Mouse (Mus musculus) spleen, adult 2 months (tissue): ENCODE measurements around the gene Gm5460. TPM values are rescaled to one million over a fixed set of nuclear protein-coding genes. Genes with fewer than 3 reads are reported as not detected.
A peak's percentile ranks its signal among the peaks of the same experiment; 100 is the strongest.

Experiments
- DNase-seq, 2 experiments: peaks; one replicate each; pipeline versions ENCODE4 v3.0.0 to v3.0.0-alpha.2; 2012 to 2021; ENCODE audit warnings: low spot score in 2 of 2, low read depth in 1 of 2
- H3K27ac ChIP-seq: fragments of 200-500 bp; 2 replicates; pipeline ENCODE4 v1.5.1; 2012; ENCODE audit warnings: low read length, inconsistent platforms; ENCODE audit not compliant: insufficient read depth
- H3K27me3 ChIP-seq: fragments of 200-500 bp; 2 replicates; pipeline ENCODE4 v1.6.1; 2012; ENCODE audit warnings: mild to moderate bottlenecking, moderate library complexity, low read length, inconsistent platforms; ENCODE audit not compliant: control insufficient read depth, insufficient read depth
- H3K36me3 ChIP-seq: fragments of 200-500 bp; 2 replicates; pipeline ENCODE4 v1.6.1; 2012; ENCODE audit warnings: mild to moderate bottlenecking, low read length, inconsistent platforms; ENCODE audit not compliant: control insufficient read depth, insufficient read depth
- H3K4me1 ChIP-seq: fragments of 200-500 bp; 2 replicates; pipeline ENCODE4 v1.6.1; 2011; ENCODE audit warnings: inconsistent platforms; ENCODE audit not compliant: control insufficient read depth, insufficient read depth, insufficient read length
- H3K4me3 ChIP-seq: fragments of 200-500 bp; 2 replicates; pipeline ENCODE4 v1.5.1; 2011; ENCODE audit warnings: mild to moderate bottlenecking, inconsistent platforms; ENCODE audit not compliant: insufficient read depth, insufficient read length; ENCODE audit errors: extremely low read depth
- CTCF ChIP-seq: fragments of 200-500 bp; IDR thresholded peaks from 2 replicates; pipeline ENCODE4 v1.5.1; 2011; ENCODE audit warnings: mild to moderate bottlenecking, inconsistent platforms; ENCODE audit not compliant: insufficient read depth, insufficient read length, insufficient replicate concordance; ENCODE audit errors: extremely low read depth
- POLR2A ChIP-seq: fragments of 200-500 bp; IDR thresholded peaks from 2 replicates; pipeline ENCODE4 v1.6.1; 2011; ENCODE audit warnings: low read depth, low read length, inconsistent platforms
- WGBS: fragments of 180-500 bp; shearing (Covaris S2); methylation state at CpG from one replicate; pipeline ENCODE4 v1.1.7; 2018; 5-methylcytosine and 5-hydroxymethylcytosine counted together
- polyA plus RNA-seq: library from polyadenylated mRNA; depleted of rRNA; stranded (reverse); fragments of >200 nt; gene quantifications from 2 replicates; pipeline ENCODE4 v1.2.3, GENCODE M21; 2012

Gm5460 gene
- polyA plus RNA-seq, 1 experiment = not detected

GRCm38 (mm10) chr14:34071665-34072064, 55.1 kb downstream of the Gm5460 start:
- no peak for DNase-seq
- Histone ChIP-seq H3K27me3 (no peaks in the 10 kb centered on the region), H3K4me3 (no peak overlapping the region), H3K4me1 (no peaks in the 10 kb centered on the region), H3K36me3 (no peaks in the 10 kb centered on the region), H3K27ac (no peak overlapping the region)
- TF ChIP-seq CTCF (no peak), POLR2A (no peak)
- 82% methylated on average over 6 of the region's 6 CpGs for WGBS

GRCm38 (mm10) chr14:34075346-34075745, 58.8 kb downstream of the Gm5460 start:
- no peak for DNase-seq
- Histone ChIP-seq H3K36me3 (no peaks in the 10 kb centered on the region), H3K27ac (no peak overlapping the region), H3K4me3 (no peak overlapping the region), H3K27me3 (no peaks in the 10 kb centered on the region), H3K4me1 (no peaks in the 10 kb centered on the region)
- TF ChIP-seq CTCF (no peak), POLR2A (no peak)
- WGBS = 72% methylated on average over 4 of the region's 4 CpGs

GRCm38 (mm10) chr14:34077222-34077621, 60.7 kb downstream of the Gm5460 start:
- H3K36me3 ChIP-seq = no peaks in the 10 kb centered on the region
- no peaks in the 10 kb centered on the region for H3K27me3 ChIP-seq
- TF ChIP-seq POLR2A (no peak), CTCF (no peak)
- H3K4me3 ChIP-seq = no peak overlapping the region
- no peak overlapping the region for H3K27ac ChIP-seq
- no peak for DNase-seq
- 84% methylated on average over 5 of the region's 5 CpGs for WGBS
- no peaks in the 10 kb centered on the region for H3K4me1 ChIP-seq

GRCm38 (mm10) chr14:34078293-34078692, 61.7 kb downstream of the Gm5460 start:
- no peak for DNase-seq
- H3K4me3 ChIP-seq = no peak overlapping the region
- H3K27ac ChIP-seq = no peak overlapping the region
- TF ChIP-seq POLR2A (no peak), CTCF (no peak)
- no peaks in the 10 kb centered on the region for H3K4me1 ChIP-seq
- WGBS = 54% methylated on average over 4 of the region's 4 CpGs
- no peaks in the 10 kb centered on the region for H3K27me3 ChIP-seq
- H3K36me3 ChIP-seq = no peaks in the 10 kb centered on the region

GRCm38 (mm10) chr14:34080321-34080997, 63.9 kb downstream of the Gm5460 start:
- Histone ChIP-seq H3K36me3 (no peaks in the 10 kb centered on the region), H3K27ac (no peak overlapping the region), H3K4me1 (no peaks in the 10 kb centered on the region), H3K4me3 (no peak overlapping the region), H3K27me3 (no peaks in the 10 kb centered on the region)
- WGBS = 18% methylated on average over 11 of the region's 11 CpGs
- TF ChIP-seq CTCF (peak; percentile 36; the same call in 1 of the 2 replicates), POLR2A (no peak)
- no peak for DNase-seq

- no peak for TF ChIP-seq POLR2A
- TF ChIP-seq CTCF = no peak
- Histone ChIP-seq H3K4me1 (no peaks in the 10 kb centered on the region), H3K36me3 (no peaks in the 10 kb centered on the region), H3K4me3 (no peak within 1 kb of the TSS), H3K27me3 (no peaks in the 10 kb centered on the region), H3K27ac (no peak within 1 kb of the TSS)
- no peak for DNase-seq
- 80% methylated on average over 4 of the region's 4 CpGs for WGBS
These were observed 69.2 kb downstream of the Gm5460 start, which contains the start of gene Anxa8 for GRCm38 (mm10) chr14:34085731-34086130. Gene Anxa8 (plus strand): TSS chr14:34085981.

- TF ChIP-seq CTCF (no peak), POLR2A (no peak)
- DNase-seq = no peak
- H3K27ac ChIP-seq = no peak overlapping the region
- H3K4me3 ChIP-seq = no peak overlapping the region
- H3K4me1 ChIP-seq = no peaks in the 10 kb centered on the region
- no peaks in the 10 kb centered on the region for H3K36me3 ChIP-seq
- H3K27me3 ChIP-seq = no peaks in the 10 kb centered on the region
- WGBS = 77% methylated on average over 4 of the region's 4 CpGs
These were observed 70.2 kb downstream of the Gm5460 start for GRCm38 (mm10) chr14:34086806-34087205.
